Mouse (Mus musculus): ENCODE results near the gene Iqcc.

GRCm38 (mm10) chr4:129615801-129616290, 3.1 kb downstream of the Iqcc start:
- TF ChIP-seq POLR2A (IDR thresholded peaks at IDR 0.05; ENCODE audit: low read depth, low read length), result no peak
- no peak for TF ChIP-seq CTCF (IDR thresholded peaks at IDR 0.05; ENCODE audit: extremely low read depth, insufficient read length, insufficient replicate concordance, low read depth, low read length)
